Mouse (Mus musculus) neural tube, embryonic 11.5 days (tissue): Measurements from ENCODE around the gene Defb6. TPM values are rescaled to one million over a fixed set of nuclear protein-coding genes. Genes with fewer than 3 reads are reported as not detected.

Experiments used
- ATAC-seq: fragments of 200-750 bp; cut with Nextera tagmentation; 2 replicates; pipeline ENCODE4 v1.8.0; 2017; ENCODE audit warnings: moderate number of reproducible peaks, mild to moderate bottlenecking, moderate TSS enrichment, moderate library complexity; ENCODE audit not compliant: insufficient read depth, low FRiP score, low TSS enrichment
- DNase-seq: peaks from one replicate; pipeline ENCODE4 v3.0.0-alpha.2; 2015; ENCODE audit warnings: low spot score
- H3K27ac ChIP-seq: fragments of 300-500 bp; sonication (generic); 2 replicates; pipeline ENCODE4 v1.5.1; 2014; ENCODE audit warnings: low read depth, mild to moderate bottlenecking, low read length
- H3K27me3 ChIP-seq: fragments of 300-500 bp; sonication (generic); 2 replicates; pipeline ENCODE4 v1.6.1; 2014; ENCODE audit warnings: mild to moderate bottlenecking, low read length, mixed read lengths; ENCODE audit not compliant: control insufficient read depth, insufficient read depth
- H3K36me3 ChIP-seq: fragments of 300-500 bp; sonication (generic); 2 replicates; pipeline ENCODE4 v1.6.1; 2014; ENCODE audit warnings: mild to moderate bottlenecking, low read length, moderate library complexity, mixed read lengths; ENCODE audit not compliant: control insufficient read depth, insufficient read depth
- H3K4me1 ChIP-seq: fragments of 300-500 bp; sonication (generic); 2 replicates; pipeline ENCODE4 v1.6.1; 2014; ENCODE audit warnings: low read length, mixed read lengths; ENCODE audit not compliant: control insufficient read depth, insufficient read depth
- H3K4me2 ChIP-seq: fragments of 300-500 bp; sonication (generic); 2 replicates; pipeline ENCODE4 v1.6.1; 2014; ENCODE audit warnings: low read depth, mild to moderate bottlenecking, moderate library complexity
- H3K4me3 ChIP-seq: fragments of 300-500 bp; sonication (generic); 2 replicates; pipeline ENCODE4 v1.5.1; 2014; ENCODE audit warnings: low read depth, low read length
- H3K9ac ChIP-seq: fragments of 300-500 bp; sonication (generic); 2 replicates; pipeline ENCODE4 v1.6.1; 2014; ENCODE audit warnings: mild to moderate bottlenecking, low read length
- H3K9me3 ChIP-seq: fragments of 300-500 bp; sonication (generic); 2 replicates; pipeline ENCODE4 v1.6.1; 2016; ENCODE audit warnings: low read length; ENCODE audit not compliant: control insufficient read depth
- WGBS: fragments of 180-500 bp; shearing (Covaris S2); extraction: QIAGEN DNeasy Blood & Tissue Kit; methylation state at CpG from one replicate; pipeline ENCODE4 v1.1.7; 2014; 5-methylcytosine and 5-hydroxymethylcytosine counted together
- polyA plus RNA-seq: library from polyadenylated mRNA; unstranded; fragments of >200 nt; fragmentation: Nextera tagmentation; extraction: Ambion mirVana; gene quantifications from 2 replicates; pipeline ENCODE4 v1.2.1, GENCODE M21; 2014

Defb6 gene
- polyA plus RNA-seq = not detected in 2 replicates

DNA sequence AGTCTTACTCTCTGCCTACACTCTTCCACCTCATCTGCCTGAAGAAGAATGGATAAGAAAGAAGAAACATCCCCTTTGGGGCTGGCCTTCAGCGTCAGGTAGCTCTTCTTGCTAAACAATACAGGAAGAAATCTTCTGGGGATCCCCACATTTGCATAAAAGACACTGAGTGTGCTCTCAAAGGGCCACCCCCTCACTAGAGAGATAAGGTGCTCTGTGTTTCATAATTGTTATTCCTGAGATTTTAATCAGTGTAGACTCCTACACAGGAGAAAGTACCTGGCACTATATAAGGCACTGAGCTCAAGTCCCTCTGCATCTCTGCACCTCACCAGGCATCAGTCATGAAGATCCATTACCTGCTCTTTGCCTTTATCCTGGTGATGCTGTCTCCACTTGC, at the start of gene Defb6:
Defb6 (plus strand) TSS at position 318 of the 400 bp plus-strand sequence.
- DNase-seq (no peak), ATAC-seq (no peak)
- no peaks in the 10 kb centered on the region for H3K36me3 ChIP-seq
- no peaks in the 10 kb centered on the region for H3K4me1 ChIP-seq
- H3K9ac ChIP-seq = no peak within 1 kb of the TSS
- no peaks in the 10 kb centered on the region for H3K27me3 ChIP-seq
- H3K27ac ChIP-seq = no peak within 1 kb of the TSS
- no peaks in the 10 kb centered on the region; the same call in 1 of the 2 replicates for H3K9me3 ChIP-seq
- no peak within 1 kb of the TSS for H3K4me3 ChIP-seq
- H3K4me2 ChIP-seq = no peak within 1 kb of the TSS
- WGBS = 53% methylated on average over 1 of the region's 1 CpGs

DNA sequence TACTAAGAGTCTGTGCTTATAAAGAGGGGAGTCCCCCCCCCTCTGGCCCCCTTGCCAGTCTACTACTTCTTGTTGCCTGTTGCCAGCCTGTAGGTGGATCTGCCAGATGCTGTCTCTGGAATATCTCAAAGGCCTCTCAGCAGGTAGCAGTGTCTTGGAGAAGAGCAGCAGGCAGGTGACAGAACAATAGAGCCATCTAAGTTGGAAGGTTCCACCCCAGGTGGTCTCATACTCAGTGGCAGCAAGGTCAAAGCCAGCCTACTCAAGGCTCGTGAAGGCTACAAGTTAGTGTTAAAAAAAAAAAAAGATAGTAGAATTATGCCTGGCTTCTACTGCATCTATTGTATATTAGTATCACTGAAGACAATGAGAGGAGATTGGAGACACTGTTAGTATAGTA, 12.8 kb downstream of the Defb6 start:
- ATAC-seq = no peak
- no peak overlapping the region for H3K4me2 ChIP-seq
- 0 out of 2 replicates have a peak, but pooled peaks cover 3% of the 10 kb centered on the region for H3K9me3 ChIP-seq
- H3K36me3 ChIP-seq = no peaks in the 10 kb centered on the region
- no peak for DNase-seq
- H3K27me3 ChIP-seq = no peaks in the 10 kb centered on the region
- no peak overlapping the region for H3K27ac ChIP-seq
- no peaks in the 10 kb centered on the region for H3K4me1 ChIP-seq
- H3K4me3 ChIP-seq = no peak overlapping the region
- H3K9ac ChIP-seq = no peak overlapping the region
- WGBS = 63% methylated on average over 1 of the region's 1 CpGs

DNA sequence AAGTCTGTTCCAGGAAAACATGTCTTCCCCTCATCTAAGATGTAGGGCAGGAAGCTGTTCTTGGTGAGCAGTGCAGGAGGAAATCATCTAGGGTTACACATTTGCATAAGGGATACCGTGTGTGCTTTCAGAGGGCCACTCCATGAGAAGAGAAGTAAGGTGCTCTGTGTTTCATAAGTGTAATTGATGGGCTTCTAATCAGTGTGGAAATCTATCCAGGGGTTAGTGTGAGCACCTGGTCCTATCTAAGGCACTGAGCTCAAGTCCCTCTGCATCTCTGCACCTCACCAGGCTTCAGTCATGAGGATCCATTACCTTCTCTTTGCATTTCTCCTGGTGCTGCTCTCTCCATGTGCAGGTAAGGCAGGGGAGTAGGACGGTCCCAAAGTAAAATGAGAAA, 14.3 kb downstream of the Defb6 start, which contains the start of gene Defb46:
Defb46 (plus strand) TSS at position 301 of the 400 bp plus-strand sequence.
- H3K4me3 ChIP-seq = no peak within 1 kb of the TSS
- no peak within 1 kb of the TSS for H3K27ac ChIP-seq
- 0 out of 2 replicates have a peak, but pooled peaks cover 3% of the 10 kb centered on the region for H3K9me3 ChIP-seq
- no peaks in the 10 kb centered on the region for H3K27me3 ChIP-seq
- ATAC-seq (no peak), DNase-seq (no peak)
- H3K9ac ChIP-seq = no peak within 1 kb of the TSS
- no peaks in the 10 kb centered on the region for H3K36me3 ChIP-seq
- WGBS = 88% methylated on average over 2 of the region's 2 CpGs
- H3K4me1 ChIP-seq = no peaks in the 10 kb centered on the region
- no peak within 1 kb of the TSS for H3K4me2 ChIP-seq

DNA sequence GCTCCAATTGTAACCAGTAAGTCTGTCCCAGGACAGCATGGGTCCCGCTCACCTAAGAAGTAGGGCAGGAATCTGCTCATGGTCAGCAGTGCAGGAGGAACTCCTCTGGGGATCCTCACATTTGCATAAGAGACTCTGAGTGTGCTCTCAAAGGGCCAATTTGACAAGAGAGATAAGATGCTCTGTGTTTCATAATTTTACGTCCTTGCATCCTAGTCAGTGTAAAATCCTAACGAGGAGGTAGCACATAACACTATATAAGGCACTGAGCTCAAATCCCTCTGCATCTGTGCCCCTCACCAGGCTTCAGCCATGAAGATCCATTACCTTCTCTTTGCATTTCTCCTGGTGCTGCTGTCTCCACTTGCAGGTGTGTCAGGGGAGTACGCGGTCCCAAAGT, 22.0 kb downstream of the Defb6 start, which contains the start of gene Defb5:
Defb5 (plus strand) TSS at position 301 of the 400 bp plus-strand sequence.
- WGBS = 86% methylated on average over 5 of the region's 5 CpGs
- DNase-seq (no peak), ATAC-seq (no peak)
- Histone ChIP-seq H3K9me3 (0 out of 2 replicates have a peak, but pooled peaks cover 1% of the 10 kb centered on the region), H3K4me1 (no peaks in the 10 kb centered on the region), H3K27me3 (no peaks in the 10 kb centered on the region), H3K9ac (no peak within 1 kb of the TSS), H3K36me3 (no peaks in the 10 kb centered on the region), H3K4me2 (no peak within 1 kb of the TSS), H3K4me3 (no peak within 1 kb of the TSS), H3K27ac (no peak within 1 kb of the TSS)

DNA sequence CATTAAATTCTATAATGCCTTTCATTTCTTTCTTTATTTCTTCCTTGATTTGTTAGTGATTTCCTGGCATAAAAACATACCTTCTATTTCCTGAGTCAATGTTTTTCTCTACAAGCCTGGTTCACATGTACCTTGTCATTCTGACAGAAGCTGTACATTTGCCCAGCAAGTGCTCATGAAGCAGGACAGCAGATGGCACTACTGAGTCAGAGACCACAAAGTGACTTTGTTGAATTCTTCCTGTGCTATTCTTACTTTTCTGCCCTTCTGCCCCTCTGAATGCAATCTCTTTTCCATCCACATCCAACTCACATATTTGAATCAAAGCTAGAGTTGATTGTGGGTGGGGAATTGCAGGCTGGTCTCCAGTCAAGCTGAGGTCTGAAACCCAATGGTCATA, 32.9 kb downstream of the Defb6 start:
- no peak overlapping the region for H3K4me3 ChIP-seq
- no peaks in the 10 kb centered on the region for H3K4me1 ChIP-seq
- no peaks in the 10 kb centered on the region for H3K36me3 ChIP-seq
- ATAC-seq = no peak
- no peak for DNase-seq
- H3K27me3 ChIP-seq = no peaks in the 10 kb centered on the region
- no peak overlapping the region for H3K9ac ChIP-seq
- H3K27ac ChIP-seq = no peak overlapping the region
- H3K9me3 ChIP-seq = peaks cover 3% of the 10 kb centered on the region; the same call in 1 of the 2 replicates
- no peak overlapping the region for H3K4me2 ChIP-seq

DNA sequence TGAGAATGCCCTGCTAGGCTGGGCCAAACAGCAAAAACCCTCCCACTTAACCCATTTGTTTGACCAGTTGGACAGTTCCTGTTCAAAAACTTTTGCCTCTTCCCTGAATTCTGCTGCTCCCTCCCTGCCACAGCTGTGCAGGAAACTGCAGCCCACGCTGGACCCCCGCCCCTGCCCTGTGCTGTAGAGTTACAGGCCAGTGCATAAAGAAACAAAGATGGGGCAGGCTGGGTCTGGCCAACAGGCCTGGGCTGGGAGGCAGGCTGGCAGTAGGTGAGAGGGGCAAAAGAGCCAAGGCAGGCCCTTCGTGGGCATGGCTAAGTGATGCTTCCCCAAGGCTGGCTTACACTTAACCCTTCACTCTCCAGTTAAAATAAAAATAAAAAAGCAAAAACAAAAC, 34.4 kb downstream of the Defb6 start:
- Histone ChIP-seq H3K4me3 (no peak overlapping the region), H3K36me3 (no peaks in the 10 kb centered on the region), H3K4me1 (no peaks in the 10 kb centered on the region), H3K9me3 (no peaks in the 10 kb centered on the region), H3K27ac (no peak overlapping the region), H3K4me2 (no peak overlapping the region), H3K27me3 (no peaks in the 10 kb centered on the region), H3K9ac (no peak overlapping the region)
- ATAC-seq (no peak), DNase-seq (no peak)
- WGBS = 58% methylated on average over 3 of the region's 3 CpGs

Other genes starting within 250 kb of the Defb6 start
- gene Defb40, start 247.2 kb upstream of the Defb6 start, polyA plus RNA-seq = not detected in 2 replicates
- not detected in 2 replicates for gene Defb37, start 234.4 kb upstream of the Defb6 start, polyA plus RNA-seq
- not detected in 2 replicates for gene Defb38, start 198.9 kb upstream of the Defb6 start, polyA plus RNA-seq
- not detected in 2 replicates for gene Defb39, start 160.7 kb upstream of the Defb6 start, polyA plus RNA-seq
- gene Defb12, start 110.6 kb upstream of the Defb6 start, polyA plus RNA-seq = not detected in 2 replicates
- gene Defb34, start 101.7 kb upstream of the Defb6 start, polyA plus RNA-seq = not detected in 2 replicates
- not detected in 2 replicates for gene Gm45826, start 84.7 kb upstream of the Defb6 start, polyA plus RNA-seq
- gene Defb14, start 31.1 kb upstream of the Defb6 start, polyA plus RNA-seq = not detected in 2 replicates
- gene Defb4, start 26.8 kb upstream of the Defb6 start, polyA plus RNA-seq = not detected in 2 replicates
- not detected in 2 replicates for gene Defb46, start 14.4 kb downstream of the Defb6 start, polyA plus RNA-seq
- not detected in 2 replicates for gene Defb5, start 22.1 kb downstream of the Defb6 start, polyA plus RNA-seq
- not detected in 2 replicates for gene Defb3, start 67.9 kb downstream of the Defb6 start, polyA plus RNA-seq
- not detected in 2 replicates for gene Defb8, start 222.1 kb downstream of the Defb6 start, polyA plus RNA-seq